Mouse (Mus musculus): ENCODE measurements around the gene Lpar5. TPM values are rescaled to one million over a fixed set of nuclear protein-coding genes. Genes with fewer than 3 reads are reported as not detected.
A peak's percentile ranks its signal among the peaks of the same experiment; 100 is the strongest.

Gene Lpar5
- 1.0 and 1.2 TPM in 2 replicates for polyA plus RNA-seq (2012; rRNA removed)

DNA sequence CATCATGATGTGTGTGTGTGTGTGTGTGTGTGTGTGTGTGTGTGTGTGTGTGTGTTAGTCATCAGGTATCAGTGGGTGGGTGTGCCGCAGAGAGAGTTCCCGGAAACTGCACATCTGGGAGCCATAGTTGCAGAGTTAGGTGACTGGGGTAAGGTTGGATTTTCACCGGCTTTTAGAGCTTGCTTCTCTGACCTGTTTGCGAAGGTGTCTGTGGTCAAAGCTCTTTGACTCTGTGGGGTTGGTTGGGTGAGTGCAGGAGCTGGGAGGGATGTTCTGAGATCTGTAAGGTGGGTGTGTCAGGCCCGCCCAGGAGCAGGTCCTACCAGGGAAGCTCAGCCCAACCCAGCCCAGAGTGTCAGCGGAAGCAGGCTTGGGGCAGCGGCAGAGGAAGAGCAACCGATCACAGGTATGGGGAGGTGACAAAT lies at the start of gene Lpar5:
Gene Lpar5, plus strand, starts transcription at position 350 of the 425 bp plus-strand sequence.
- TF ChIP-seq CTCF (IDR thresholded peaks at IDR 0.05; ENCODE audit: borderline replicate concordance, extremely low read depth, insufficient read depth, insufficient read length) (no peak), POLR2A (IDR thresholded peaks at IDR 0.05; ENCODE audit: borderline replicate concordance, extremely low read depth, insufficient read depth, insufficient read length, poor library complexity, severe bottlenecking) (no peak)
- DNase-seq (ENCODE audit: low read depth), result no peak

DNA sequence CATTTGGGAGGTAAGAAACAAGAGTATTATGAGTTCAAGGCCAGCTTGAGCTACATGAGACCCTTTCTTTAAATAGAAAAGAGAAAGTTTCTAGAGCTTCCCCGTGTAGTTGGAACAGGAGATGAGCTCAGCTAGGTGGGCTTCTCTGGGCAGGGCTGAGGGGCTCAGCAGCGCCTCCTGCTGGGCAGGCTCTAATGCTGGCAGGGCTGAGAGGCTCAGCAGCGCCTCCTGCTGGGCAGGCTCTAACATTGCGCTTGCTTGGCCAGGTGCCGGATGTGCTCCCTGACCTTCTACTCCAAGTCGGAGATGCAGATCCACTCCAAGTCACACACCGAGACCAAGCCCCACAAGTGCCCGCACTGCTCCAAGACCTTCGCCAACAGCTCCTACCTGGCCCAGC lies 37.2 kb upstream of the Lpar5 start:
- peak; percentile 90 for TF ChIP-seq CTCF (IDR thresholded peaks at IDR 0.05; ENCODE audit: borderline replicate concordance, extremely low read depth, insufficient read depth, insufficient read length)
- DNase-seq (ENCODE audit: low read depth), result peak; percentile 47

GRCm38 (mm10) chr6:125031604-125032003 lies 36.1 kb upstream of the Lpar5 start:
- no peak for DNase-seq (ENCODE audit: low read depth)
- no peak for TF ChIP-seq CTCF (IDR thresholded peaks at IDR 0.05; ENCODE audit: borderline replicate concordance, extremely low read depth, insufficient read depth, insufficient read length)
- TF ChIP-seq POLR2A (IDR thresholded peaks at IDR 0.05; ENCODE audit: borderline replicate concordance, extremely low read depth, insufficient read depth, insufficient read length, poor library complexity, severe bottlenecking), result no peak

- TF ChIP-seq POLR2A (IDR thresholded peaks at IDR 0.05; ENCODE audit: borderline replicate concordance, extremely low read depth, insufficient read depth, insufficient read length, poor library complexity, severe bottlenecking) (no peak), CTCF (IDR thresholded peaks at IDR 0.05; ENCODE audit: borderline replicate concordance, extremely low read depth, insufficient read depth, insufficient read length) (no peak)
- DNase-seq (ENCODE audit: low read depth), result no peak
Observed at GRCm38 (mm10) chr6:125038666-125039065, 29.1 kb upstream of the Lpar5 start.

DNA sequence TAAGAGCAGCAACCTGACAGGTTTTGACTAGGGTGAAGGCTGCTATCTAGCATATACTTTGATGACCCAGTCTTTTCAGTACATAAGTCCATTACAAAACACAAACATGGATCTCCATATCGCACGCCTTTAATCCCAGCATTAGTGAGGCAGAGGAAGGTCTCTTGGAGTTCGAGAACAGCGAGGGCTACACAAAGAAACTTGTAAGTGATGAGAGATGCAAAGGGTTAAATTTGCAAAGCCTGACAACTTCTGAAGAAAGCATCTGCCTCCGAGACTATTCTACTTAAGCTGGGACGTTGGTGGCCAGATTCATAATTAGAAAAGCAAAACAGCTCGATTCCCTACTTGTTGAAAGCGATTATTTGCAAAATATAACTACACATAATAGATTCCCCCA lies 28.6 kb upstream of the Lpar5 start:
- no peak for DNase-seq (ENCODE audit: low read depth)
- no peak for TF ChIP-seq POLR2A (IDR thresholded peaks at IDR 0.05; ENCODE audit: borderline replicate concordance, extremely low read depth, insufficient read depth, insufficient read length, poor library complexity, severe bottlenecking)
- TF ChIP-seq CTCF (IDR thresholded peaks at IDR 0.05; ENCODE audit: borderline replicate concordance, extremely low read depth, insufficient read depth, insufficient read length), result no peak

GRCm38 (mm10) chr6:125039533-125040153 lies 28.1 kb upstream of the Lpar5 start, which contains the start of gene Ing4:
Gene Ing4, plus strand, starts transcription at chr6:125039760.
- no peak for TF ChIP-seq CTCF (IDR thresholded peaks at IDR 0.05; ENCODE audit: borderline replicate concordance, extremely low read depth, insufficient read depth, insufficient read length)
- no peak for TF ChIP-seq POLR2A (IDR thresholded peaks at IDR 0.05; ENCODE audit: borderline replicate concordance, extremely low read depth, insufficient read depth, insufficient read length, poor library complexity, severe bottlenecking)

GRCm38 (mm10) chr6:125040221-125040620 lies 27.5 kb upstream of the Lpar5 start:
- TF ChIP-seq POLR2A (IDR thresholded peaks at IDR 0.05; ENCODE audit: borderline replicate concordance, extremely low read depth, insufficient read depth, insufficient read length, poor library complexity, severe bottlenecking) (no peak), CTCF (IDR thresholded peaks at IDR 0.05; ENCODE audit: borderline replicate concordance, extremely low read depth, insufficient read depth, insufficient read length) (no peak)
- DNase-seq (ENCODE audit: low read depth), result no peak

More at GRCm38 (mm10) chr6:125039533-125040153, 28.1 kb upstream of the Lpar5 start, which contains the start of gene Ing4:
- peak; percentile 100 for DNase-seq (ENCODE audit: low read depth)

DNA sequence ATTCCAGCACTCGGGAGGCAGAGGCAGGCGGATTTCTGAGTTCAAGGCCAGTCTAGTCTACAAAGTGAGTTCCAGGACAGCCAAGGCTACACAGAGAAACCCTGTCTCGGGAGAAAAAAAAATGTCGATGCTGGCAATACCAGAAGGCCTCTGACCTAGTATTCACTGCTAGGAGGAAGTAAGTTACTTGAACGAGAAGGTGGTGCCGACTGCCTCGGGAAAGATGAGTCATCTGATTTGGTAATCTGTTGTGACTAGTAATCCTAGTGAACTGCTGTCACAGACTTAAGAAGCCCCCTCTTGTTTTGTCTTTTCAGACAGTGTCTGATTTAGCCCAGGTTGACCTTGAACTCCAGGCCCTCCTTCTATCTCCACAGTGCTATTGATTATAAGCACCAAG lies 26.7 kb upstream of the Lpar5 start:
- DNase-seq (ENCODE audit: low read depth), result no peak
- TF ChIP-seq CTCF (IDR thresholded peaks at IDR 0.05; ENCODE audit: borderline replicate concordance, extremely low read depth, insufficient read depth, insufficient read length), result no peak

DNA sequence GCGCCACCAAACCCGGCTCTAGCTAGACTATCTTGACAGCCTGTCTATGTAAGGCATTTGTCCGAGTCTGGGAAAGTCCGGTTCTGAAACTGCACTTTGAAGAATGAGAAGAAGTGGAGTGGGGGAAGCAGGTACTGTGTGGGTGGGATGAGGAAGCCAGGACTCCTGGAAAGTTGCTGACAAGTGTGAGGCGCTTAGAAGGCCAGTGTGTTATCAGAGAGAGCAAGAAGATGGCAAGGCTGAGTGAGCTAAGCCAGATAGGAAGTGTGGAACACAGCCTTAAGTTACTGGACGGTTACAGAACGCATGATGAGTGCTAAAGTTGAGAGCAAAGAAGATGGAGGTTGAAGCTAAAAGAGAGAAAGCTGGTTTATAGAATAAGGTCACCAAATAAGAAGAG lies 25.6 kb upstream of the Lpar5 start:
- TF ChIP-seq CTCF (IDR thresholded peaks at IDR 0.05; ENCODE audit: borderline replicate concordance, extremely low read depth, insufficient read depth, insufficient read length) (no peak), POLR2A (IDR thresholded peaks at IDR 0.05; ENCODE audit: borderline replicate concordance, extremely low read depth, insufficient read depth, insufficient read length, poor library complexity, severe bottlenecking) (no peak)
- DNase-seq (ENCODE audit: low read depth), result no peak

GRCm38 (mm10) chr6:125046691-125047090 lies 21.0 kb upstream of the Lpar5 start:
- DNase-seq (ENCODE audit: low read depth), result peak; percentile 94
- TF ChIP-seq POLR2A (IDR thresholded peaks at IDR 0.05; ENCODE audit: borderline replicate concordance, extremely low read depth, insufficient read depth, insufficient read length, poor library complexity, severe bottlenecking) (no peak), CTCF (IDR thresholded peaks at IDR 0.05; ENCODE audit: borderline replicate concordance, extremely low read depth, insufficient read depth, insufficient read length) (peak; percentile 83)

- TF ChIP-seq CTCF (IDR thresholded peaks at IDR 0.05; ENCODE audit: borderline replicate concordance, extremely low read depth, insufficient read depth, insufficient read length), result no peak
- no peak for TF ChIP-seq POLR2A (IDR thresholded peaks at IDR 0.05; ENCODE audit: borderline replicate concordance, extremely low read depth, insufficient read depth, insufficient read length, poor library complexity, severe bottlenecking)
- no peak for DNase-seq (ENCODE audit: low read depth)
Observed at GRCm38 (mm10) chr6:125049678-125050077, 18.0 kb upstream of the Lpar5 start, which contains the start of gene Acrbp. Gene Acrbp, plus strand, starts transcription at chr6:125049689.

DNA sequence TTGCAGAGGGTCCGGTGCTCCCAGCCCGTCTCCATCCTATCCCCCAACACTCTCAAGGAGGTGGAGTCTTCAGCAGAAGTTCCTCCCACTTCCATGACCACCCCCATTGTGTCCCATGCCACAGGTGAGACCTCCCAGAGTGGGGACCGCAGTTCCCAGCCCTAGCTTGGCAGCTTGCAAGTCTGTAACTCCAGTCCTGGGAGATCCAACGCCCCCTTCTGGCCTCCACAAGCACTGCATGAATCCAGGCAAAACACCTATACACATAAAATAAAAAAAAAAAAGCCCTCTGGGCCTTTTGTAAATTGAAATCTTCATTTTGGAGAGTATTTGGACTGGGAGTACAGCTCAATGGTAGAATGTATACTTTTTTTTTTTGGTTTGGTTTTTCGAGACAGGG lies 16.5 kb upstream of the Lpar5 start:
- no peak for DNase-seq (ENCODE audit: low read depth)

More for the DNA sequence above, 16.5 kb upstream of the Lpar5 start:
- TF ChIP-seq POLR2A (IDR thresholded peaks at IDR 0.05; ENCODE audit: borderline replicate concordance, extremely low read depth, insufficient read depth, insufficient read length, poor library complexity, severe bottlenecking), result no peak
- peak; percentile 39; the same call in 1 of the 2 replicates for TF ChIP-seq CTCF (IDR thresholded peaks at IDR 0.05; ENCODE audit: borderline replicate concordance, extremely low read depth, insufficient read depth, insufficient read length)
